Mouse (Mus musculus): ENCODE results near the gene Bbs12. TPM values are rescaled to one million over a fixed set of nuclear protein-coding genes. Genes with fewer than 3 reads are reported as not detected.

Bbs12 gene
- 1 to 10 TPM; 5.9 to 6.3 TPM for total RNA-seq (2021)

DNA sequence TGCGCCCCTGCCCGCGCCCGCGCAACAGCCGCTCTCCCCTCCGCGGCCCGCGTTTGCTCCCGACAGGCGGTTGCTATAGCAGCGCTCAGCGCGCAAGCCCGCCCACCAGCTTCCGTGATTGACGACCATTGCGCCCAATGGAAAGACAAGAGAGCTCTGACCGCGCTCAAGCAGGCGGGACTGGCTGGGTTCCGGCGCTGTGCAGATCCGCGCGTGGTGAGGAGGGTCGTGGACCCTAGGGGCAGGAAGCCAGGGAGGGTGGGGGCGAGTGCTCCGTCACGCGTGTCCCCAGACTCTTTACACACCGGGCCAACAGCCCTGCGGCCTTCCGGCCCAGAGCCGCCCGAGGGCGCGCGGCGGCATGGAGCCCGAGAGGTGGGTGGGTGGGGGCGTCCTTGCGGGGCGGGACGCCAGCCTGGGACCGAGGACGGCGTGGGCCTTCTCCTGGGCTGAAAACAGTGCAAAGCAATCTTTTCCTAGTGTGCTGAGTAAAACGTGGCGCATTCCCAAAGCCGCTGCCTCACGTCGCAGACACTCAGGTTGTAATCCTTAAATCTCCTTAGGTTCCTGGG, at the start of gene Bbs12, which contains the start of gene Cetn4:
Gene Bbs12, plus strand, starts transcription at position 185 of the 572 bp plus-strand sequence.
Gene Cetn4, minus strand, starts transcription at position 339 of the 572 bp plus-strand sequence.
- DNase-seq: peak; percentile 96
- intact Hi-C loops (cut with DNase I): loop anchor here (10.0 kb wide), 1 partner anchor 102 kb away; the partner anchor contains the start of gene Spata5

DNA sequence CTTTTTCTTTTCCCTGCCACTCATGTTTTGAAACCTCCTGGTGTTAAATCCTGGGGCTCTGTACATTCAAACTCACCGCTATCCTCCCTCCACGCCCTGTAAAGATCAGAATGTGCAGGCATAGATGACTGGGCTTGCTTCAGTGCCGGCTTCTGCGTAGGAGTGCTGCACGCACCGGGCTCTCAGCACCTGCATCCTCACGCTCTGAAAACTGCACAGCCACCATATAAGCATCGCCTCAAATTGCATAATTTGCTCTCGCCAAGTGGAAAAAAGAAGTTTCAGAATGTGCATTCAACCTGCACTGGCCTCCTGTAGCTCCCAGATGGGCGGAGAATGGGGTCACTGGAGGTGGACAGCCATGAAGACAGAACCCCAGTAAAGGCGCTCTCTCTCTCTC, 44.0 kb upstream of the Bbs12 start:
- DNase-seq: no peak
- intact Hi-C loops (cut with DNase I): no loop called here

DNA sequence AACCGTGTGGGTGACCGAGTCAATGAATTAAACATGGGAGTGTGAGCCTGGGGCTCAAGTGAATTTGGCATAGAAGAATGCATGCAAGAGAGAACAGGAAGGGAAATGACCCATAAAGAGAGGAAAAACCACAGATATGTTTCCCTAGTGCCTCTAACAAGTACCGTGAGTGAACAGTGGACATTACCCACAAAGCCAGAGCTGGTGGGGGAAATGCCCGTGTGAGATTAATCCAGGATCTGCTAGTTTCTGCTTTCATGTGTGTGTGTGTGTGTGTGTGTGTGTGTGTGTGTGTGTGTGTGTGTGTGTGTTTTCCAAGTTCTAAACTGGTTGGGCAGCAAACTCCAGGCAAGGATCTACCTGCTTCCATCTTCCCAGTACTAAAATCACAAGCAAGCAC, 42.4 kb upstream of the Bbs12 start:
- DNase-seq: no peak
- intact Hi-C loops (cut with DNase I): no loop called here

DNA sequence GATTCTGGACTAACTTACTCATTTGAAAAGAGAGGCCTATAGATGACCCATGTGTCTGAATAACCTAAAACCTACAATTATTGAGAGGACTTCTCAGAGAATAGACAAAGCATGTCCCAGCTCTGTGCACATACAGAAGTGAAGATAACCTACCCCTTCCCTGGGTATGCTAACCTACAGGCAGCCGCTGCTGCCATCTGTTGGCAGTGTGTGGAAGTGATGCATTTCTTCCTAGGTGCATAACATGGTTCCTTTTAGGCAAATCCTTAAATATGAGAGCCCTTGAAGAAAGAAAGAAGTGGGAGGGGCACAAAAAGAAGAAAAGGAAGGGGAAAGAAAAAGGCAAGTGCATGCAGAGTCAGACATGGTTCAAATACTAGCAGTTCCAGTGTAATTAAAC, 41.1 kb upstream of the Bbs12 start:
- intact Hi-C loops (cut with DNase I): no loop called here
- peak; percentile 48 for DNase-seq

DNA sequence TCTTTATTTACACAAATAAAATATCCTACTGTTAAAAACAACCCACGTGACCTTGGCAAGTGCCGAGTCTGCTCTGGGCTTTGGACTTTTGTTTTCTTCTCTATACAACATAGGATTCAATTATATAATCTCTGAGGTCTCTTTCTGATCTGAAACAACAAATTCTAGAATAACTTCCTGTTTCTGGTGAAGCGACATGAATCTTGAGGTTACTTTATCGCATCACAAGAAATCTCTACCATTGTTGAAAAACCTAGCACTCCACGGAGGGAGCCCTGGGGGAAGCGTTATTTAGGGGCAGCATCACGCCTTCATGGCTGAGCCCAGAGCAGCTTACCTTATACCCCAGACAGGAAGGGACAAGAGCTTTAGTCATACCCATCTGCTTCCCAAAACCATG, 39.3 kb upstream of the Bbs12 start:
- intact Hi-C loops (cut with DNase I): no loop called here
- DNase-seq: no peak

DNA sequence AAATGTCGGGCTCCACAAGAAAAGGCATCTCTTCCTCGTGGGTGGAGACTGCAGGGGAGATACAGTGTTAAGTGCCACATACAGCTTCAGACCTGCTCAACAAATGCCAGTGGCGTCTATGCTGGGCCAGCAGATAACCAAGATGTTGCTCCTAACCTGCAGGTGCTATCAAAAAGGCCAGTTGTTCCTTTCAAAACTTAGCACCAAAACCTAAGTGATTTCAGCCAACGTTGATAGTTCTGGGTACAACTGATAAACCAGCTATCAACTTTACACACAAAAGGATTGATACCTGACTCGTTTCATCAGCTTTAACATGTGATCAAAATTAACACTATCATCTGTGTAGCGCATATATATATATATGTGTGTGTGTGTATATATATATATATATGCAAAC, 37.7 kb upstream of the Bbs12 start:
- DNase-seq: no peak
- intact Hi-C loops (cut with DNase I): no loop called here

DNA sequence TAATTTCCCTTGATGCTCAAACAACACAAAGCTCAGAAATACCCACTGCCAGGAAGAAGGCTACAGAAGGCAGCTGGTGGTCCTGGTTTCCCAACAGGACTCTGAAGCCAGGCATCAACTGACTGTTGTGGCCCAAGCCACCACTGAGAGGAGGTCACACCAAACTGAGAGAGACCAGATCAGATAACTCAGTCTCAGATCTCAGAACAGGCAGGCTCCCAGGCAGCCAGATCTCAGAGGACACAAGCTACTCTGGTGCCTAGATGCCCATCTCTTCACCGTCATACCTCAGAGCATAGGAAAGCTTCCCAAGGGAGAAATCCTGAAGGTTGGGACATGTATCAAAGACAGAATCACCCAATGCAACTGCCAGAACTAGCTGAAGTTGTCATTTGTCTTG, 32.1 kb upstream of the Bbs12 start:
- intact Hi-C loops (cut with DNase I): no loop called here
- no peak for DNase-seq

DNA sequence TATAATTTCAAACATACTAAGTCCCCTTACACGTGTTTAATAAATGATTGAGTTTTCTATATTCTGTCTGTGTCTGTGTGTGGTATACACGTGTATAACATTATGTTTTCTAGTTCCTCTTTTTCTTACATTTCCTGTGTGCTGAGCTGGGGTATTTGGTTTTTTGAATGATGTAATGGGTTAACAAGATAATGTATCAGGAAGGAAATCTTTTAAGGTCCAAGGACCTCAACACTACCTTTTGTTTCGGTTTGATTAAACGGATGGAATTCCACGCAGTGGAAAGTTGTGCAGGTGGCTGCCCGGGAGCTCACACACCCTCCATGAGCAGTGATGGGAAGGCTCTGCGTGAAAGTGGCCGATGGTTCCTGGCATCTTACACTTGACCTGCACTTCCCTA, 31.5 kb upstream of the Bbs12 start:
- DNase-seq: no peak
- intact Hi-C loops (cut with DNase I): no loop called here

DNA sequence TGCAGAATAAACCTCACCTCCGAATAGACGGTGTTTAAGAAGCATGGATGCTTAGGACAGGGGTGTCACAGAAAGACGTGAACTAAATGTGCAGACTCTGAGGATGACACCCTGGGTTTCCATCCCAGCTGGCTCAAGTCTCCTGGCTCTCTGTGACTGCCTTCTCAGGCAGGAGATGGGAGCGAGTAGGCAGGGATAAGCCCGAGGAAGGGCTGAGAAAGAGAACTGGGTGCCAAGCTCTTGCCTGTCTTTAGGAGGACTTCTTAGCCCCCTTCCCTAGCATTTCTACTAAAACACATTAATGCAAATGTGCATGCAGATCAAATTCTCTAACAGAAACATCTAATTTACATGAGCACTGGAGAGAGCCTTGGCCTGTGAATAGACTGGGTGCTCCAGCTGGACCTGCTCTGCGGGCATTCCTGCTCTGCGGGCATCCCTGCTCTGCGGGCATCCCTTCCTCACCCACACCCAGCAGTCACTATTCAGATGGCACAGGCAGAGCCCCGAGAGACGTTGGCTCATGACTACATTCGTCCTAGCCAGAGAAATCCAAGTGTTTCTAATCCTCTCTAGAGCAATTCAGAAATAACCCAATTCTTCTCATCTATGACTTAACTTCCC, 29.9 kb upstream of the Bbs12 start:
- intact Hi-C loops (cut with DNase I): no loop called here
- no peak for DNase-seq

DNA sequence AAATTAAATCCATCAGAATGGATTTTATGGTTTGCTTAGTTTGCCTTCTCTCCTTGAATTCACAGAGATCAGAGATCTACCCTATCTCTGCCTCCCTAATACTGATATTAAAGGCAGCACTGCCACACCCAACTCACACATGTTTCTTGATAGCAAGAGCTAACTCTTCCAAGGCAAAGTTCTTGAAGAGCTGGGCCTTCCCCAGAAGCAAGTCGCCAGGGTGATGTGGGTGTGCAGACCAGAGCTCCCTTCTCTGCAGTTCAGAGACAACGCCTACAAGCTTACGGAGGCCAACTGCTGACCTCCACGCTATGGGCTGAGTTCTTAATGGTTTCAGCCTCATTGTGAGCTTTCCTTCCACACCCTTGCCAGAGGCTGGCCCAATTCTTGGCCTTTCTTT, 29.1 kb upstream of the Bbs12 start:
- intact Hi-C loops (cut with DNase I): no loop called here
- DNase-seq: no peak

DNA sequence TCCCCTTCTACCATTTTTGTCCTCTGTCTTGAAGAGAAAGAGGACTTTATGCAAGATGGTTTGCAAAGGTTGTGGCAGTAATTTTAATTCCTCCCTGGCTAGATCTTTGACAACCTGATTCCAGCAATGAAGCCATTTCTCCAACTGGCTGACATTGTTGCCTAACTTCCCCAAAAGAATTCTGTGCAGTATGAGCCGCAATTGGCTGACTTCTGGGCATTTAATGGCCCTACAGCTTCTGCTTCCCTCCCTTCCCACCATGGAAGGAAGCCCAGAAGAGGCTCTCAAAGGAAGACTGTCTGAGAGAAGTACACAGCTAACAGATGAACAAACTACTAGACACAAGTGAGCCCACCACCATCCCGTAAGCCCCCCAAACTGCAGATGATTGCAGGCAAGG, 23.1 kb upstream of the Bbs12 start:
- DNase-seq: no peak
- intact Hi-C loops (cut with DNase I): no loop called here

DNA sequence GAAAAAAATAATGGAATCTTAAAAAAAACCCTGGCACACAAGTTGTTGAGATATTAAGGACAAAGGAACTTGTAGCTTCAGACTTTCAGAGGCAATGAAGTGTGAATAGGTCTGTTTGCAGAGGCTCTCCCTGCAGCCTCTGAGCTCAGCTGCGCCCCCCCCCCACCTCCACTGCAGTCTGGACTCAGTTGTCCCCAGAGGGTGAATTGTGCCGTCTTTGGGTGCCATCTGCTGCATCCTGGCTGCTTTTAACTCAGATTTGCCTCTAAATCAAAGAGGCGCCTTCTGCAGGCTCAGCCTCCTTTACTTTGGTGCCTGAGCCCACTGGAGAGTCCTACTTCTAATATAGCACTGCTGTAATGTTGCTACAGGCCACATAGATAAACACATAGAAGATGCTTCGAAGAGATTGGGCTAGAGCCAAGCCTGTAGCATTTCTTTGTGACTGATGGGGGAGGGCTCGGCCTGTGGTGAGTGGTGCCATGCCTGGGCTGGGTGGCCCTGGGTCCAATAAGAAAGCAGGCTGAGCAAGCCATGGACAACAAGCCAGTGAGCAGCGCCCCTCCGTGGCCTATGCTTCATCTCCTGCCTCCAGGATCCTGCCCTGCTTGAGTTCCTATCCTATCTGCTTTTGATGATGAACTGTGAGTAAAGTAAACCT, 21.3 kb upstream of the Bbs12 start:
- DNase-seq: peak; percentile 58
- intact Hi-C loops (cut with DNase I): no loop called here

DNA sequence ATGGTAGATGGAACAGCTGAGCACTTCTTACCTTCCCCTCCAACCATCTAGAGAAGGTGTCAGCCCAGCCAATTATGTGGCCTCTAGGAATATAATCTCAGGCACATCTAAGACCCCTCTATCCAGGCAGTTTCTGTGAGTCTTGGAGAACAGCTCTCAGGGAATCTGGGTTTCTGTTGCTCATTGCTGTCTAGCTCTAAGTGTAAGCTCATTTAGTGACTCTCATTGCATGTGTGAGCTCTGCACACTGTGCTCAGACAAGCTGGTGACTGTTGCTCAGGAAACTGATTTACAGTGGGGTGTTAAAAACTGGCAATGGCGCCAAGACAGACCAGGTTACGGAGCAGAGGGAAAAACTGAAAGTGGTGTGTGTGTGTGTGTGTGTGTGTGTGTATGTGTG, 20.4 kb upstream of the Bbs12 start:
- intact Hi-C loops (cut with DNase I): no loop called here
- DNase-seq: no peak

DNA sequence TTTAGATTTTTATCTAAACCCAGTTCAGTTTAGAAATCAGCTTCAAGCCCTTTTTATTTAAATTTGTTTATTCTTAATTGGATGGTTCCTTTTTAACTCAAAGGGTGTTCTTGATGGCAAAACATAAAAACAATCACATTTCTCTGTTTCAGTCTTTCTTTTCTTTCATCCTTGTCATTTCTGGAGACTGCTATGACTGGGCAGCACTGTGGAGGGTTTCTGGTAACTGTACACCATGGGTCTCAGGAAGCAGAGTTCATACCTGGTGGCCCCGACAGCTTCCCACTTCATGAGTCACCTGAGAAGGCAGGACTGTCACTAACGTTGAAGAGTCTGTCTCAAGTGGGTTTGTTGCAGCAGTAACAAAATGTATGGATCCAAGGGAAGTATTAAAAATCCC, 19.7 kb upstream of the Bbs12 start:
- DNase-seq: no peak
- intact Hi-C loops (cut with DNase I): no loop called here

DNA sequence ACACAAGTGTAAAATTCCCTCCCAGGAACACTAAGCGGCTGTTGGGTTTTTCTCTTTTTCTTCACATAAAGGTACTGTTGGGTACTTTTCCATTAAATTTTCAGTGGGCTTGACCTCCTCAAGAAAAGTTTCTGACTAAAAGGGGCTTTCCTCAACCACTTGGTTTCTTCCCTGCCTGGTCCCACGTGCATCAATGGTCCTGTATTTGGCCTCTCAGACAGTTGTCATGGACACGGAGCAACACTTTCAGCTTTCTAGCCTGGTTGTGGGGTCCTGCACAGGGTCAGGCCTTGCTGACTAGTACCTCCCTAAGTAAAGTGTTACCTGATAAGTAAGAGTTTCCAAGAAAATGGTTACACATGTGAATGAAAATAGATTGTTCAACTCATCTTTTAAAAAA, 12.9 kb upstream of the Bbs12 start:
- no peak for DNase-seq
- intact Hi-C loops (cut with DNase I): no loop called here

DNA sequence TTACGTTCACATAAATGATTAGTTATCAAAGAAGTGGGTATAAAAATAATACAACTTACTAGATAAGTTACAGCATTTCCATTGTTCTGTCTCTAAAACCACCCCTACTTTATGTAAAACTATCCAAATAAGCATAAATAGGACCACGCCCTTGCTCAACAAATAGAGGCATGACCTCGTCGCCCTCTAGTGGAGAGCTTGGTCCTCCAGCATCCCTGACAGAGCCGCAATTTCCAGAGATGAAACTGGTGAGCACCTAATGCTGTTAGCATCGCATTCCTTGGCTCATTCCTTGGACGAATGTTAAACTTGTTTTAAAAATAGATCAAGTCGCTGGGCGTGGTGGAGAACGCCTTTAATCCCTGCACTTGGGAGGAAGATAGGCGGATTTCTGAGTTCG, 9.7 kb upstream of the Bbs12 start:
- DNase-seq: peak; percentile 45
- intact Hi-C loops (cut with DNase I): no loop called here

DNA sequence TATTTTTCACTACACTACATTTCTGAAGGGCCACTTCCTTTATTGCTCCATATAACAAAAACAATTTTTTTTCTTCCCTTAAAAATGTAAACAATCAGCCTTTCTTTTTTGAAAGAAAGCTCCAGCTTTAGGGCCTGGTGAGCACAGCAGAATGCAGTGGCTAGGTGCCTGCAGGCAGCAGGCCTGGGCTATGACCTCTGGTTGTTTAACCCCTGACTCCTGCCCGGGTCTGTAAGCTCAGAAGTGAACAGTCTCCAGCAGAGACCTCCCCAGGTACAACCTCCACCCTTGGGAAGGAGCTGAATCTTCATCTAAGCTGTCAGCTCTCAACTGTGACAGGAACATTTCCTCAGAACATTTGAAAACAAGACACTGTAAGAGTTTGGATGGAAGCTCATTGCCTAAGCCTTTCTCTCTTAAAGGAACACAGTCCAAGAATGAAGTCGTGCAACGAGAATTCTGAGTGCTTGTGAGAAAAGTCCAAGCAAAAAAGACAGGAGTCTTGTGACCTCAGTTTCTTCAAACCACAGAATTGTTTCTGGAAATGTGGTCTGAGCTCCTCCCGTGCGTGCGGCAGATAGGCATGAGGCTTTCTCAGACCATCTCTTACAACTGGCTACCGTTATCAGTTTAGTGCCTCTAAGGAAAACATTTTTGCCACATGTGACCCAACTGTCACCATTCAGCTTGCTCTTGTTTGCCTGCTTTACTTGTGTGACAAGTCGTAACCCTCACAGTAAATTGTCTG, 8.8 kb upstream of the Bbs12 start:
- intact Hi-C loops (cut with DNase I): no loop called here
- no peak for DNase-seq

DNA sequence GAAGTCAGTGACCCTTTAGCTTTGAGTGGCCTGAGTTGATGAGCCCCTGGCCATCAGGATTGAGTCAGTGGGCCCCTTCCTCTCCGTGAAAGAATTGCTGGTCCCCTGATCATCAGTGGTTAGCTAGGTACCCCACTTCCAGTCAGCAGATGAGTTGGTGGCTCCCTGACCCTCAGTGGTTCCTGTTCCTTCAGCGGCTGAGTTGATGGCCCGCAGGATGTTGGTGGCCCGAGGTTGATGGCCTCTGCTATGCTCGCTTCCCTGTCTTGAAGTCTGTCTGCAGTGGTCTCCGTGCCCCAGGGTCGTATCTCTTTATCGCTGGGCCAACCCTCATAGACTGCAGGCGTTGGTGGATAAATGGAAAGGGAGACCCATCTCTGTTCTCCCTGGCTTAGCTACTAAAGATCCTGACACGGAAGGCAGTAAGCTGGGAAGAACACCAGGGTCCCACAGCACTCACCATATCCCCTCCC, 421 bp upstream of the Bbs12 start:
- peak; percentile 8 for DNase-seq
- intact Hi-C loops (cut with DNase I): loop anchor here (10.0 kb wide), 1 partner anchor 103 kb away; the partner anchor contains the start of gene Spata5

DNA sequence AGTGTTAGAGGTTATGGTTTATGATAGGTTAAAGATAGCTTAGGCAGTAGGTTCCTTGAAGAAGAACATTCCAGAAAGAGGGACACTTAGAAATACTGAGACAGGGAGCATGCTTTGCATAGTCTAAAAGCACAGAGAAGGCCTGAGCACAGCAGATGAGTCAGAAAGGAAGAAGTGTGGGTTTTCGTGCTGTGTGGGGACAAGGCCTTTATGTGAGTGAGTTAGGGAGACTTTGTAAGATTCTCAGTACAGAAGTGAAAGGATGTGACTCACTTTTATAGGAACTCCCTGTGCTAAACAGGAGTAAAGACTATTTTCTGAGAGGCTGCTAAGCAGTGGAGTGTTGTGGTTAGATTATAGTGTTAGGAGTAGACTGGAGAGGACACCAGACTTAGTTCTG, 1.0 kb downstream of the Bbs12 start:
- DNase-seq: no peak
- intact Hi-C loops (cut with DNase I): loop anchor here (10.0 kb wide), 1 partner anchor 101 kb away; the partner anchor contains the start of gene Spata5

DNA sequence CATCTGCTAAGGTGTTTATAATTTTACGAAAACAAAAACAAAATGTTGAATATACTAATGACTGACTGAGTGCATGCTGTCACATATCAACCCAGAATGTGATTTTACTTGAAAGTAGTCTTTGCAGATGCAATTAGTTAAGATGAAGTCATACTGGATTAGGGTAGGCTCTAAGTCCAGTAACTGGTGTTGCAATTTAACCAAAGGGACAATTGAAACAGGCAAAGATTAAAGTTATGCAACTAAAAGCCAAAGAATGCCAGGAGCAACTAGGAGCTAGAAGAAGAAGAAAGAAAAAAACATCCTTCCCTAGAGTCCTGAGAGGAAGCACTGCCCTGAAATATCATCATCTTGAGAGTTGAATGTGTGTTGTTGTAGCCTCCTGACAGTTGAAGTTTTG, 3.9 kb downstream of the Bbs12 start:
- intact Hi-C loops (cut with DNase I): loop anchor here (10.0 kb wide), 1 partner anchor 99 kb away; the partner anchor contains the start of gene Spata5
- no peak for DNase-seq

DNA sequence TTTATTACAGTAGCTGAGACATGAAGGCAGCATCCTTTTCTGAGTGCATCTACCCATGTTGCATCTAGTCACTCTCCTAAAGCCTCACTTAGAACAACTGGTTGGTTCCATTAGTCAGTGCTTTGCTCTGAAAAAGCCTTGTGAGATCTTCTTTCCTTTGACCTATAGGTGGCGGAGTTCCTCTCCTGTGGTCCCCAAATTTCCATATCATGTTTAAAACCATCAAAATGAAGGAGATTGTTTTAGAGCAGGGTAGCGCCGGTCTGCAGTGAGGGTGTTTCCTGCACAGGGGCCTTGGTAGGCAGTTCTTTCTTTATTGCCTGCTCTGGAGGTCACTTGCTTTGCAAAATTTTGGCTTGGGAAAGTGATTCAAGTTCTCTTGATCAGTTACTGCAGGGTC, 12.0 kb downstream of the Bbs12 start:
- intact Hi-C loops (cut with DNase I): no loop called here
- no peak for DNase-seq

Data from left cerebral cortex, postnatal 4 days (tissue).